Mouse (Mus musculus): ENCODE data around the gene Ms4a13. TPM values are rescaled to one million over a fixed set of nuclear protein-coding genes. Genes with fewer than 3 reads are reported as not detected.
"Not testable (repeated sequence)": the region's sequence is repeated elsewhere in the genome, so short reads cannot be mapped to it uniquely, and the experiment has no call there.

Ms4a13 gene
- polyA plus RNA-seq, 2 experiments: not detected

- no peak within 1 kb of the TSS for H3K4me2 ChIP-seq (ENCODE audit: low read depth)
- H3K9me3 ChIP-seq (ENCODE audit: control insufficient read depth, low read length): no peaks in the 10 kb centered on the region
- ATAC-seq (ENCODE audit: insufficient read depth) (no peak), DNase-seq (ENCODE audit: low read depth in 3 of 3, low spot score in 3 of 3) (no peak)
- H3K4me1 ChIP-seq (replicated peaks; ENCODE audit: control insufficient read depth in 2 of 2, insufficient read depth in 2 of 2, low read length in 1 of 2): no peaks in the 10 kb centered on the region
- TF ChIP-seq CTCF (IDR thresholded peaks at IDR 0.05; ENCODE audit: low read depth) (peak; percentile 64), EP300 (IDR thresholded peaks at IDR 0.05; ENCODE audit: low read depth) (no peak)
- H3K36me3 ChIP-seq (replicated peaks; ENCODE audit: control insufficient read depth, insufficient read depth, low read depth): no peaks in the 10 kb centered on the region
- H3K4me3 ChIP-seq (ENCODE audit: insufficient read depth in 1 of 2, low read depth in 2 of 2, low read length in 2 of 2): no peak within 1 kb of the TSS
- H3K9ac ChIP-seq (replicated peaks): no peak within 1 kb of the TSS
- 14% methylated on average over 10 of the region's 10 CpGs for WGBS (ENCODE audit: insufficient replicate concordance)
- no peaks in the 10 kb centered on the region for H3K27me3 ChIP-seq (ENCODE audit: control insufficient read depth, insufficient read depth, low read length)
- no peak within 1 kb of the TSS for H3K27ac ChIP-seq
Observed at GRCm38 (mm10) chr19:11165172-11165571, 31.4 kb downstream of the Ms4a13 start, which contains the start of gene 1700025F22Rik. Gene 1700025F22Rik (minus strand): TSS chr19:11165320.

DNA sequence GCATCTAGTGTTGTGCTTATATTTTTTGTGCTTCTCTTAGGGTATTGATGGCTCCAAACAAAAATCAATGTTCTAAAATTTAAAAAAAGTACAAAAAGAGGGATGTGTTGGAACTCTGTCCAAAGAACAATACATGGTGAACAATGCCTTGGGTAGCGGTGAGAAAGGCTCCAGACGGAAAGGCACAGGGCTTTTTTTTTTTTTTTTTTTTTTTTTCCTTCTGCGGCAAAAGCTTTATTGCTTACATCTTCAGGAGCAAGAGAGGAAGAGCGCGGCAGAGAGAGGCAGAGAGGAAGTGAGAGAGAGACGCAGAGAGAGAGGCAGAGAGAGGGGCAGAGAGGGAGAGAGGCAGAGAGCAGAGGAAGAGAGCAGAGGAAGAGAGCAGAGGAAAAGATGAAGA, 38.6 kb downstream of the Ms4a13 start:
- not testable (repeated sequence) for H3K36me3 ChIP-seq (replicated peaks; ENCODE audit: control insufficient read depth, insufficient read depth, low read depth); DNase-seq (ENCODE audit: low read depth in 3 of 3, low spot score in 3 of 3); H3K4me3 ChIP-seq (ENCODE audit: insufficient read depth in 1 of 2, low read depth in 2 of 2, low read length in 2 of 2); H3K27ac ChIP-seq; ATAC-seq (ENCODE audit: insufficient read depth); H3K4me2 ChIP-seq (ENCODE audit: low read depth); H3K9ac ChIP-seq (replicated peaks); H3K9me3 ChIP-seq (ENCODE audit: control insufficient read depth, low read length); H3K27me3 ChIP-seq (ENCODE audit: control insufficient read depth, insufficient read depth, low read length); H3K4me1 ChIP-seq (replicated peaks; ENCODE audit: control insufficient read depth in 2 of 2, insufficient read depth in 2 of 2, low read length in 1 of 2)
- WGBS (ENCODE audit: insufficient replicate concordance): 74% methylated on average over 6 of the region's 6 CpGs

- Histone ChIP-seq H3K4me2 (ENCODE audit: low read depth) (no peak overlapping the region), H3K27ac (no peak overlapping the region), H3K9me3 (ENCODE audit: control insufficient read depth, low read length) (no peaks in the 10 kb centered on the region), H3K4me3 (ENCODE audit: insufficient read depth in 1 of 2, low read depth in 2 of 2, low read length in 2 of 2) (no peak overlapping the region), H3K27me3 (ENCODE audit: control insufficient read depth, insufficient read depth, low read length) (no peaks in the 10 kb centered on the region), H3K36me3 (replicated peaks; ENCODE audit: control insufficient read depth, insufficient read depth, low read depth) (no peaks in the 10 kb centered on the region), H3K9ac (replicated peaks) (no peak overlapping the region), H3K4me1 (replicated peaks; ENCODE audit: control insufficient read depth in 2 of 2, insufficient read depth in 2 of 2, low read length in 1 of 2) (no peaks in the 10 kb centered on the region)
- DNase-seq (ENCODE audit: low read depth in 3 of 3, low spot score in 3 of 3): no peak
- WGBS (ENCODE audit: insufficient replicate concordance): 41% methylated on average over 4 of the region's 4 CpGs
- TF ChIP-seq EP300 (IDR thresholded peaks at IDR 0.05; ENCODE audit: low read depth) (no peak), CTCF (IDR thresholded peaks at IDR 0.05; ENCODE audit: low read depth) (no peak)
- no peak for ATAC-seq (ENCODE audit: insufficient read depth)
Observed at GRCm38 (mm10) chr19:11135336-11135735, 61.2 kb downstream of the Ms4a13 start.

GRCm38 (mm10) chr19:11134852-11135251, 61.7 kb downstream of the Ms4a13 start:
- DNase-seq (ENCODE audit: low read depth in 3 of 3, low spot score in 3 of 3) (no peak), ATAC-seq (ENCODE audit: insufficient read depth) (no peak)
- H3K27me3 ChIP-seq (ENCODE audit: control insufficient read depth, insufficient read depth, low read length): no peaks in the 10 kb centered on the region
- no peak overlapping the region for H3K4me2 ChIP-seq (ENCODE audit: low read depth)
- no peaks in the 10 kb centered on the region for H3K4me1 ChIP-seq (replicated peaks; ENCODE audit: control insufficient read depth in 2 of 2, insufficient read depth in 2 of 2, low read length in 1 of 2)
- H3K9ac ChIP-seq (replicated peaks): no peak overlapping the region
- WGBS (ENCODE audit: insufficient replicate concordance): 49% methylated on average over 2 of the region's 2 CpGs
- TF ChIP-seq CTCF (IDR thresholded peaks at IDR 0.05; ENCODE audit: low read depth) (no peak), EP300 (IDR thresholded peaks at IDR 0.05; ENCODE audit: low read depth) (no peak)
- H3K36me3 ChIP-seq (replicated peaks; ENCODE audit: control insufficient read depth, insufficient read depth, low read depth): no peaks in the 10 kb centered on the region
- H3K4me3 ChIP-seq (ENCODE audit: insufficient read depth in 1 of 2, low read depth in 2 of 2, low read length in 2 of 2): no peak overlapping the region
- no peaks in the 10 kb centered on the region for H3K9me3 ChIP-seq (ENCODE audit: control insufficient read depth, low read length)
- no peak overlapping the region for H3K27ac ChIP-seq

DNA sequence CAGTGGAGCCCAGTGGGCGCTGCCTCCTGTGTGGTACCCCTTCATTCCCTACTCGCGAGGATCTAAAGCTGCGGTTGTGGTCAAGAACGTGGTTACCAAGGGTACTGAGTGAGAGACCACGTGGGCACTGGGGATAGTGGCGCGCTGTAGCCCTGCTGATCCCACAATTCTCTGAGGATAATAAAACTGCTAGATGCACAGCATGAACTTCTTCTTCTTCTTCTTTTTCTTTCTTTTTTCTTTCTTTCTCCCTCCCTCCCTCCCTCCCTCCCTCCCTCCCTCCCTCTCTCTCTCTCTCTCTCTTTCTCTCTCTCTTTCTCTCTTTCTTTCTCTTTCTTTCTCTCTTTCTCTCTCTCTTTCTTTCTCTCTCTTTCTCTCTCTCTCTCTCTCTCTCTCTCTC, 65.8 kb downstream of the Ms4a13 start, which contains the start of gene 1700017D01Rik:
TSS of gene 1700017D01Rik (minus strand) at position 101 of the 400 bp plus-strand sequence.
- 66% methylated on average over 8 of the region's 8 CpGs for WGBS (ENCODE audit: insufficient replicate concordance)
- not testable (repeated sequence) for H3K36me3 ChIP-seq (replicated peaks; ENCODE audit: control insufficient read depth, insufficient read depth, low read depth); H3K4me1 ChIP-seq (replicated peaks; ENCODE audit: control insufficient read depth in 2 of 2, insufficient read depth in 2 of 2, low read length in 1 of 2); DNase-seq (ENCODE audit: low read depth in 3 of 3, low spot score in 3 of 3); H3K27ac ChIP-seq; H3K9me3 ChIP-seq (ENCODE audit: control insufficient read depth, low read length); H3K4me2 ChIP-seq (ENCODE audit: low read depth); H3K4me3 ChIP-seq (ENCODE audit: insufficient read depth in 1 of 2, low read depth in 2 of 2, low read length in 2 of 2); H3K9ac ChIP-seq (replicated peaks); ATAC-seq (ENCODE audit: insufficient read depth); H3K27me3 ChIP-seq (ENCODE audit: control insufficient read depth, insufficient read depth, low read length)
